Mouse (Mus musculus): ENCODE measurements around the gene Glrx. TPM values are rescaled to one million over a fixed set of nuclear protein-coding genes. Genes with fewer than 3 reads are reported as not detected.

Gene Glrx
- total RNA-seq (2012; rRNA removed) (21.2 and 26.2 TPM in 2 replicates), total RNA-seq (2014; rRNA removed) (62.8 and 65.5 TPM in 2 replicates), polyA plus RNA-seq (2012; ENCODE audit: insufficient read length, low read depth) (48.0 and 53.3 TPM in 2 replicates)

DNA sequence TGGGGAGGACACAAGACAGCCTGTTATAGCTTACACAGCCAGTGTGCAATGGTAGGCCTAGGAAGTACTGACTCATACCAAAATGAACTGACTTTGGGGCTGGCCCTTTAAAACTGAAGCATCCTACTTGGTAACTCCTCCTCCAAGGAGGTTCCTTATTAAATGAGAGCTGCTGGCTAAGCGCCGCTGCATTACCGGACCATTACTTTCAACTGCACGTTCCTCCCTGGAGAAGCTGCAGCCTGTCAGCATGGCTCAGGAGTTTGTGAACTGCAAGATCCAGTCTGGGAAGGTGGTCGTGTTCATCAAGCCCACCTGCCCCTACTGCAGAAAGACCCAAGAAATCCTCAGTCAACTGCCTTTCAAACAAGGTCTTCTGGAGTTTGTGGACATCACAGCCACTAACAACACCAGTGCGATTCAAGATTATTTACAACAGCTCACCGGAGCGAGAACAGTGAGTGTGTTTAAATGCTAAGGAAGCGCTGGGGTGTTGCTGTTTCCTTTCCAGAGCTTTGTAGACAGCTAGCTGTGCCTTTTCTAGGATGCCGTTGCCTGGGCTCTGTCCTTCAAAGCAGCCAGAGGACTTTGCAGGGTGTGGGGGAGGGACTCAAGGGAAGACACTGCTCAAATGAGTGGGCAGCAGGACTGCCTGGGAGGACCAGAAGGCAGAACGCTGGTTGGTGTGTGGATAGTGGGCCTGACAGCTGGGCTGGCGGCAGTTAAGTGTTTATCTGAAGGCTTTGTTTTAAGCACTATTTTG, at the start of gene Glrx:
Gene Glrx (plus strand): TSS at position 150 of the 763 bp plus-strand sequence.
- TF ChIP-seq ZNF384 (IDR thresholded peaks at IDR 0.05; ENCODE audit: low read depth, low read length) (no peak), RCOR1 (conservative IDR thresholded peaks at IDR 0.05; ENCODE audit: low read depth, low read length) (no peak), GABPA (IDR thresholded peaks at IDR 0.05; ENCODE audit: insufficient replicate concordance, low read depth, low read length) (no peak), TCF12 (IDR thresholded peaks at IDR 0.05; ENCODE audit: low read depth, low read length) (peak; percentile 68), ELF1 (IDR thresholded peaks at IDR 0.05; ENCODE audit: low read depth, low read length) (peak; percentile 77), MAX (IDR thresholded peaks at IDR 0.05; ENCODE audit: low read length) (0 out of 2 replicates have a peak, but pooled peaks have one; percentile 20), BHLHE40 (IDR thresholded peaks at IDR 0.05; ENCODE audit: low read depth, low read length) (no peak; the same call in 1 of the 2 replicates), ZC3H11A (IDR thresholded peaks at IDR 0.05; ENCODE audit: low read depth, low read length) (no peak), KAT2A (IDR thresholded peaks at IDR 0.05; ENCODE audit: insufficient replicate concordance, low read length) (no peak), RAD21 (IDR thresholded peaks at IDR 0.05; ENCODE audit: low read depth, low read length) (no peak), CTCF (conservative IDR thresholded peaks at IDR 0.05 in 1 of 2, IDR thresholded peaks at IDR 0.05 in 1 of 2; ENCODE audit: low read depth in 2 of 2, low read length in 2 of 2) (no peak), IRF4 (IDR thresholded peaks at IDR 0.05; ENCODE audit: low read depth, low read length) (peak; percentile 82), MAFK (IDR thresholded peaks at IDR 0.05; ENCODE audit: insufficient replicate concordance, low read length) (no peak), USF2 (conservative IDR thresholded peaks at IDR 0.05; ENCODE audit: low read depth, low read length) (no peak), PAX5 (IDR thresholded peaks at IDR 0.05; ENCODE audit: low read length) (no peak), CHD1 (IDR thresholded peaks at IDR 0.05; ENCODE audit: low read depth, low read length) (no peak; the same call in 1 of the 2 replicates), E2F4 (IDR thresholded peaks at IDR 0.05; ENCODE audit: insufficient replicate concordance, low read depth, low read length) (no peak), TBP (conservative IDR thresholded peaks at IDR 0.05; ENCODE audit: low read depth, low read length) (peak; percentile 97), NELFE (IDR thresholded peaks at IDR 0.05; ENCODE audit: low read depth, low read length) (peak; percentile 90), HCFC1 (IDR thresholded peaks at IDR 0.05; ENCODE audit: low read depth, low read length) (peak; percentile 66), POLR2A (IDR thresholded peaks at IDR 0.05; ENCODE audit: low read depth, low read length) (peak; percentile 87), ETS1 (conservative IDR thresholded peaks at IDR 0.05; ENCODE audit: low read depth, low read length) (peak; percentile 47; the same call in 1 of the 2 replicates), JUND (conservative IDR thresholded peaks at IDR 0.05; ENCODE audit: low read depth, low read length) (peak; percentile 69), EP300 (IDR thresholded peaks at IDR 0.05; ENCODE audit: low read length) (0 out of 2 replicates have a peak, but pooled peaks have one; percentile 30), MYC (IDR thresholded peaks at IDR 0.05; ENCODE audit: low read depth, low read length) (no peak), CHD2 (IDR thresholded peaks at IDR 0.05; ENCODE audit: low read length) (no peak), UBTF (IDR thresholded peaks at IDR 0.05; ENCODE audit: low read depth, low read length) (no peak), ZMIZ1 (IDR thresholded peaks at IDR 0.05; ENCODE audit: low read depth, low read length) (peak; percentile 91), POLR2AphosphoS2 (IDR thresholded peaks at IDR 0.05; ENCODE audit: low read depth, low read length) (peak; percentile 46; the same call in 1 of the 2 replicates), USF1 (IDR thresholded peaks at IDR 0.05; ENCODE audit: low read depth, low read length) (no peak), ZKSCAN1 (IDR thresholded peaks at IDR 0.05; ENCODE audit: borderline replicate concordance, low read depth, low read length) (no peak), NRF1 (IDR thresholded peaks at IDR 0.05; ENCODE audit: low read depth, low read length) (no peak), MAZ (IDR thresholded peaks at IDR 0.05; ENCODE audit: low read depth, low read length) (0 out of 2 replicates have a peak, but pooled peaks have one; percentile 27), SMC3 (IDR thresholded peaks at IDR 0.05; ENCODE audit: low read depth, low read length) (no peak), SIN3A (IDR thresholded peaks at IDR 0.05; ENCODE audit: low read length) (peak; percentile 95), MEF2A (IDR thresholded peaks at IDR 0.05; ENCODE audit: borderline replicate concordance, low read depth, low read length) (peak; percentile 55; the same call in 1 of the 2 replicates), MXI1 (IDR thresholded peaks at IDR 0.05; ENCODE audit: low read depth, low read length) (peak; percentile 81), JUN (IDR thresholded peaks at IDR 0.05; ENCODE audit: insufficient read depth, low read depth, low read length) (no peak)
- Histone ChIP-seq H3K36me3 (replicated peaks in 1 of 2; ENCODE audit: control insufficient read depth in 1 of 2, insufficient read depth in 1 of 2, low read length in 1 of 2) (no peaks in the 10 kb centered on the region), H3K4me2 (ENCODE audit: insufficient read depth, low read depth, poor library complexity, severe bottlenecking) (peak within 1 kb of the TSS; percentile 84), H3K4me3 (replicated peaks in 1 of 3; ENCODE audit: low read depth in 2 of 3, low read length in 2 of 3, poor library complexity in 1 of 3) (peak within 1 kb of the TSS; percentile 70 to 94 (median 88)), H3K27ac (ENCODE audit: insufficient read depth, low read depth) (peak within 1 kb of the TSS; percentile 18; the same call in 1 of the 2 replicates), H3K79me2 (replicated peaks; ENCODE audit: control insufficient read depth, extremely low read depth, insufficient read depth, poor library complexity, severe bottlenecking) (peaks cover 23% of the 10 kb centered on the region), H3K9me3 (replicated peaks; ENCODE audit: low read length) (no peaks in the 10 kb centered on the region), H3K4me1 (ENCODE audit: control insufficient read depth in 1 of 2, insufficient read depth in 2 of 2) (peaks cover 15 to 55% of the 10 kb centered on the region in 2 experiments), H3K9ac (ENCODE audit: insufficient read depth, low read depth) (peak within 1 kb of the TSS; percentile 77), H3K27me3 (replicated peaks) (no peaks in the 10 kb centered on the region)
- peak; percentile 90 for DNase-seq (ENCODE audit: extremely low read depth)
- in situ Hi-C loops (cut with MboI; ENCODE audit: low pct_ligation_motif_present, low pct_unique_long_range_greater_than_20kb, low sequenced_read_pairs): no loop called here
- dilution Hi-C loops (cut with MboI; ENCODE audit: extremely low pct_ligation_motif_present, extremely low pct_unique_long_range_greater_than_20kb, low sequenced_read_pairs): no loop called here
